Comparison of ENCODE assay signal across 12 mouse cellular contexts in genomic region chr14:45399836-45400235, GRCm38 (mm10). TPM values are rescaled to one million over a fixed set of nuclear protein-coding genes. Genes with fewer than 3 reads are reported as not detected.
DNase-seq lines count a peak whose midpoint lies in the region; ATAC-seq and TF ChIP-seq lines count a peak whose summit lies in the region.
"Had no signal": no experiment of that assay in that cellular context is flagged by ENCODE, and none has a peak within 500 bp of the region (broad histone marks: within the 10 kb centered on the region; RNA-seq: fewer than 3 reads in every experiment).

No protein-coding gene starts in this region.

- H3K27ac ChIP-seq in kidney, adult 2 months (ENCODE audit: insufficient read depth, low read depth, low read length) = no peak overlapping the region
- H3K27ac ChIP-seq in lung, embryonic 14.5 days (ENCODE audit: low read depth) = no peak overlapping the region
- H3K27ac ChIP-seq: embryonic facial prominence, embryonic 13.5 days; hindbrain, embryonic 14.5 days; macrophage had no signal

- peak; percentile 15; the same call in 1 of the 2 replicates for ATAC-seq in G1E (ENCODE audit: extremely low read depth, insufficient number of reproducible peaks, low FRiP score, poor library complexity, severe bottlenecking)
- no peak for ATAC-seq in lung, embryonic 14.5 days (ENCODE audit: insufficient read depth)

- no peak for TF ChIP-seq POLR2A in kidney, adult 2 months (IDR thresholded peaks at IDR 0.05; ENCODE audit: low read depth, low read length)

- 84% methylated on average over 3 of the region's 3 CpGs for WGBS in kidney, adult 2 months
- 75% methylated on average over 3 of the region's 3 CpGs for WGBS in lung, embryonic 14.5 days

- no peak overlapping the region for H3K9ac ChIP-seq in lung, embryonic 14.5 days
- H3K9ac ChIP-seq: embryonic facial prominence, embryonic 13.5 days; hindbrain, embryonic 14.5 days had no signal

- DNase-seq in kidney, adult 2 months = peak; percentile 45
- DNase-seq in kidney, adult 11 months = no peak
- DNase-seq in A20 (ENCODE audit: low read depth, low spot score) = peak; percentile 27
- DNase-seq in G1E (ENCODE audit: low spot score) = no peak
- peak; percentile 41 for DNase-seq in lung, embryonic 14.5 days
- no peak for DNase-seq in gastrocnemius, adult 18-20 months (ENCODE audit: low spot score)
- DNase-seq in right cerebral cortex, postnatal 36 days (ENCODE audit: low spot score in 2 of 2) = no peak
- DNase-seq in urinary bladder, postnatal 25 days (ENCODE audit: low spot score) = no peak
- DNase-seq: thymus, postnatal 25 days had no signal

- peak; percentile 69 for TF ChIP-seq CTCF in kidney, adult 2 months (conservative IDR thresholded peaks at IDR 0.05; ENCODE audit: insufficient read depth, insufficient read length, low read depth, low read length)
- TF ChIP-seq CTCF in G1E (IDR thresholded peaks at IDR 0.05; ENCODE audit: low read depth, low read length) = no peak
- TF ChIP-seq CTCF in lung, embryonic 14.5 days (IDR thresholded peaks at IDR 0.05; ENCODE audit: low read depth) = peak; percentile 44; the same call in 1 of the 2 replicates

- no peak overlapping the region for H3K4me3 ChIP-seq in kidney, adult 2 months (ENCODE audit: insufficient read depth, low read depth, low read length)
- H3K4me3 ChIP-seq in G1E (ENCODE audit: low read depth, low read length) = no peak overlapping the region
- no peak overlapping the region for H3K4me3 ChIP-seq in lung, embryonic 14.5 days (ENCODE audit: low read depth, low read length)
- H3K4me3 ChIP-seq: embryonic facial prominence, embryonic 13.5 days had no signal

- no peaks in the 10 kb centered on the region for H3K9me3 ChIP-seq in G1E (replicated peaks)
- no peaks in the 10 kb centered on the region for H3K9me3 ChIP-seq in lung, embryonic 14.5 days (ENCODE audit: low read depth, low read length)
- H3K9me3 ChIP-seq: embryonic facial prominence, embryonic 13.5 days had no signal

- no peak overlapping the region for H3K4me2 ChIP-seq in lung, embryonic 14.5 days
- H3K4me2 ChIP-seq: embryonic facial prominence, embryonic 13.5 days; hindbrain, embryonic 14.5 days had no signal

- no peaks in the 10 kb centered on the region for H3K27me3 ChIP-seq in kidney, adult 2 months (replicated peaks; ENCODE audit: control insufficient read depth, insufficient read depth, low read length)
- peaks cover 11% of the 10 kb centered on the region for H3K27me3 ChIP-seq in G1E (ENCODE audit: insufficient read depth, low read length)
- no peaks in the 10 kb centered on the region for H3K27me3 ChIP-seq in lung, embryonic 14.5 days (ENCODE audit: insufficient read depth, low read length)
- H3K27me3 ChIP-seq: embryonic facial prominence, embryonic 13.5 days had no signal

- no peaks in the 10 kb centered on the region for H3K36me3 ChIP-seq in kidney, adult 2 months (ENCODE audit: control insufficient read depth, insufficient read depth, low read length)
- no peaks in the 10 kb centered on the region for H3K36me3 ChIP-seq in G1E (replicated peaks)
- no peaks in the 10 kb centered on the region for H3K36me3 ChIP-seq in lung, embryonic 14.5 days (ENCODE audit: insufficient read depth)
- H3K36me3 ChIP-seq: embryonic facial prominence, embryonic 13.5 days had no signal

- no peaks in the 10 kb centered on the region for H3K4me1 ChIP-seq in kidney, adult 2 months (ENCODE audit: control insufficient read depth, insufficient read depth, low read length)
- H3K4me1 ChIP-seq in G1E (ENCODE audit: insufficient read depth, low read depth, low read length) = no peaks in the 10 kb centered on the region
- H3K4me1 ChIP-seq in lung, embryonic 14.5 days (ENCODE audit: insufficient read depth) = no peaks in the 10 kb centered on the region
- H3K4me1 ChIP-seq: embryonic facial prominence, embryonic 13.5 days had no signal

RNA-seq across cellular contexts. Expression of gene Gnpnat1, which starts 4.9 kb away (rescaled TPM):
- polyA plus RNA-seq in kidney, adult 2 months (2012; rRNA removed) = 8.0 and 10.1 TPM in 2 replicates
- total RNA-seq in G1E (2014; fragmentation: Nextera tagmentation) = 35.2 and 38.5 TPM in 2 replicates
- total RNA-seq in G1E (2017) = 20.2 and 20.9 TPM in 2 replicates
- 4.8 and 6.2 TPM in 2 replicates for polyA plus RNA-seq in G1E (2012)
- polyA plus RNA-seq in lung, embryonic 14.5 days (2014; fragmentation: Nextera tagmentation; extraction: Ambion mirVana) = 54.9 and 57.3 TPM in 2 replicates
- 1 to 10 TPM; 8.4 to 9.0 TPM for total RNA-seq in gastrocnemius, adult 18-20 months (2021)

RNA-seq across cellular contexts. Expression of gene Styx, which starts 48.9 kb away (rescaled TPM):
- polyA plus RNA-seq in kidney, adult 2 months (2012; rRNA removed) = 3.0 and 8.5 TPM in 2 replicates
- total RNA-seq in G1E (2014; fragmentation: Nextera tagmentation) (37.3 and 42.9 TPM in 2 replicates), G1E (2017) (30.7 and 33.3 TPM in 2 replicates)
- polyA plus RNA-seq in G1E (2012) = 102 and 142 TPM in 2 replicates
- polyA plus RNA-seq in lung, embryonic 14.5 days (2014; fragmentation: Nextera tagmentation; extraction: Ambion mirVana) = 71.0 and 74.6 TPM in 2 replicates
- 10 to 100 TPM; 74.6 to 80.4 TPM for total RNA-seq in gastrocnemius, adult 18-20 months (2021)

Comparison
In these comparisons a context has a peak if more than half of its experiments do, and no peak if none do; other contexts are left out.
1. DNase-seq: peak in kidney, adult 2 months (single experiment), A20 (single experiment) and lung, embryonic 14.5 days (single experiment); none in kidney, adult 11 months (single experiment), G1E (single experiment), gastrocnemius, adult 18-20 months (single experiment), right cerebral cortex, postnatal 36 days (0 of 2) and urinary bladder, postnatal 25 days (single experiment).